Mouse (Mus musculus) forebrain, embryonic 10.5 days (tissue): Measurements from ENCODE around the gene Arhgef19. TPM values are rescaled to one million over a fixed set of nuclear protein-coding genes. Genes with fewer than 3 reads are reported as not detected.
A peak's percentile ranks its signal among the peaks of the same experiment; 100 is the strongest.

Source experiments
- DNase-seq: peaks from one replicate; pipeline ENCODE4 v3.0.0-alpha.2; 2017; ENCODE audit warnings: low spot score; ENCODE audit errors: extremely low spot score
- H3K27ac ChIP-seq: fragments of 300-500 bp; sonication (generic); 2 replicates; pipeline ENCODE4 v1.5.1; 2016; ENCODE audit warnings: mild to moderate bottlenecking
- H3K27me3 ChIP-seq: fragments of 300-500 bp; sonication (generic); 2 replicates; pipeline ENCODE4 v1.6.1; 2016; ENCODE audit warnings: mild to moderate bottlenecking; ENCODE audit not compliant: poor library complexity, severe bottlenecking
- H3K36me3 ChIP-seq: fragments of 300-500 bp; sonication (generic); replicated peaks from 2 replicates; pipeline ENCODE4 v1.6.1; 2016; ENCODE audit warnings: mild to moderate bottlenecking, moderate library complexity
- H3K4me1 ChIP-seq: fragments of 300-500 bp; sonication (generic); 2 replicates; pipeline ENCODE4 v1.6.1; 2016
- H3K4me3 ChIP-seq: fragments of 300-500 bp; sonication (generic); 2 replicates; pipeline ENCODE4 v1.5.1; 2016; ENCODE audit warnings: mild to moderate bottlenecking, moderate library complexity
- H3K9me3 ChIP-seq: fragments of 300-500 bp; sonication (generic); 2 replicates; pipeline ENCODE4 v1.6.1; 2016; ENCODE audit warnings: mild to moderate bottlenecking, moderate library complexity
- WGBS: fragments of 180-500 bp; shearing (Covaris S2); methylation state at CpG from one replicate; pipeline ENCODE4 v1.1.7; 2016; 5-methylcytosine and 5-hydroxymethylcytosine counted together
- polyA plus RNA-seq: library from polyadenylated mRNA; unstranded; fragments of >200 nt; fragmentation: Nextera tagmentation; extraction: Ambion mirVana; gene quantifications from 2 replicates; pipeline ENCODE4 v1.2.1, GENCODE M21; 2016

The Arhgef19 gene
- polyA plus RNA-seq, 1 experiment from 2014 or later, result 2.2 TPM

DNA sequence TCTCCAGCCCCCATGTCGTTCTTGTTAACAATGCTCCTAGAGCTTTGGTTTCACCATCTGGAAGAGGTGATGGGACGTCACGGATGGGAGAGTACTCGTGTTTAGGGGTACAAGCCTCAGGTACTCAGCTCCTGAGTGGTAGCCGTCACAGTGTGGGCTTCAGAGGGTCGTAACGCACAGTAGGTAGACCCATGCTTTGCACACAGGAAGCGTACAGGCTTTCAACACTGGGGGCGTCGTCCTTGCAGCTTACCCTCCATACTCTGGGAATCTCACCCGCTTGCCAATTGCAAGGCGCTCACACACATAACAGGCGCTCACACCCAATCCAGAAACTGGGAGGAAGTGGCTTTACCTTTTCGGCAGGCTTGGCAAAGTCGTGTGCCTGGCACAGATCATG lies 2.6 kb downstream of the Arhgef19 start:
- DNase-seq, result no peak
- no peak overlapping the region for H3K4me3 ChIP-seq
- peaks cover 100% of the 10 kb centered on the region for H3K27me3 ChIP-seq
- no peaks in the 10 kb centered on the region for H3K9me3 ChIP-seq
- WGBS, result 28% methylated on average over 15 of the region's 15 CpGs
- peaks cover 75% of the 10 kb centered on the region for H3K4me1 ChIP-seq
- H3K27ac ChIP-seq, result no peak overlapping the region
- H3K36me3 ChIP-seq, result no peaks in the 10 kb centered on the region

DNA sequence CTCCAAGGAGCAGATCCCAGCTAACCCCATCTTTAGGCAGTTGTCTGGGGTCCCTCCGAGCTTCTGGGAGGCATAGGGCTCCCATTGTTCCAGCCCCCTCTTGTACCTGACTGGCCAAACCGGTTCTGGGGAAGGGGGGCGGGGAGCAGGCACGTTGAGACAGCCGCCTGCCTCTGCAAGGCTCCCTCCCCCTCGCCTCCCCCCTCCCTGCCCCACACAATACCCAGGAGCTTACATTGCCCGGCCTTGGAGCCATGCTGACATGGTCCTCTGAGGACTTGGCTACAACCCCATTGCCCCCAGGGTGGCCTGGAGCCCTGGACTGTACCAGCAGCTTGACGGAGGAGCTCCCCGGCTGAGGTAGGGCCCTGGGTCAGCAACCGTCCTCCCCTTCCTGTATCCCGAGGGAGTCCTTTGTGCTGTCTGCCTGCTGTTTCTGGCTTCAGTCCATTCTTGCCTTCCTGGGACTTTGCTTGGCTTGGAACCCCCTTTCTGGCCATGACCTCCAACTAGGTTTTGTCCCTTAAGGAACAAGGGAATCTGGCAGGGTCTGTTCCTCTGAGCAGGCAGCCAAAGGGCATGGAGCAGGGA lies 3.4 kb downstream of the Arhgef19 start:
- no peak for DNase-seq
- peaks cover 83% of the 10 kb centered on the region for H3K4me1 ChIP-seq
- H3K9me3 ChIP-seq, result no peaks in the 10 kb centered on the region
- WGBS, result 5% methylated on average over 11 of the region's 11 CpGs
- H3K27me3 ChIP-seq, result peaks cover 100% of the 10 kb centered on the region
- H3K4me3 ChIP-seq, result peak overlapping the region; percentile 24
- H3K36me3 ChIP-seq, result no peaks in the 10 kb centered on the region
- peak overlapping the region; percentile 36 for H3K27ac ChIP-seq

DNA sequence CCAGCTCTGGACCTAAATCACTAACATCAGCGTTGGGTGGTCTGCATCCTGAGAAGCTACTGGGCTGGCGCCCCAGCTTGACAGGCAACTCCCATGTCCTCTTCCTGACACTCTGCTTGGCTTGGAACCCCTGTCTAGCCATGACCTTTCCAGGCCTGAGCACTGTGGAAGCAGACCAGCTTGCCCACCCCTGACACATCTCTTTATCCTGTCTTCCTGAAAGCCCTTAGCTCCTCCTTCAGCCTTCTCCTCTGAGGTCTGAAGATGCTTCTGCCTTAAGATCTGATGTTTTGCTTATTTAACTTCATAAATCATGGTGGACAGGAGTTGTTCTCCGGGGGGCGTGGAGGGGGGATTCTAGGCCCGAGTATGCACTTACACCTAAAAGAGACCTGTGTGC lies 4.3 kb downstream of the Arhgef19 start:
- H3K27ac ChIP-seq, result no peak overlapping the region
- no peak overlapping the region for H3K4me3 ChIP-seq
- no peak for DNase-seq
- WGBS, result 68% methylated on average over 5 of the region's 5 CpGs
- H3K27me3 ChIP-seq, result peaks cover 100% of the 10 kb centered on the region
- H3K9me3 ChIP-seq, result no peaks in the 10 kb centered on the region
- H3K36me3 ChIP-seq, result no peaks in the 10 kb centered on the region
- peaks cover 90% of the 10 kb centered on the region for H3K4me1 ChIP-seq

DNA sequence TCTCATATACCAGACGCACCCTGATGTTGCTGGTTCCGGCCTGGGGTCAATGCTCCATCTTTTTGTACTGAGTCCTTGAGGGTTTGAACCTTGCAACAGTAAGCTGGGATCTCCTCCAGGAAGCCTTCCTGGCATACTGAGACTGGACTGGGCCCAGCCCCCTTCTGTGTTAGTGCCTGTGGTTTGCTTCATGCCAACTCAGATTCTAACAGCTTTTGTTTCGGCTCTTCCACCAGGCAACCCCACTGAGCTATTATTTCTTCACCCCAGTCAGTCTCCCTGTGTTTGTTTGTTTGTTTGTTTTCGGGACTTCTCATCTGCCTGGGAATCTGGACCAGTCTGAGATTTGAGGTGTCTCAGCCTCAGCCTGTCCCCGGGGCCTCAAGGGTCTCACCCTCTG lies 5.1 kb downstream of the Arhgef19 start:
- Histone ChIP-seq H3K4me3 (0 out of 2 replicates have a peak overlapping the region, but pooled peaks have one; percentile 11), H3K9me3 (no peaks in the 10 kb centered on the region), H3K36me3 (no peaks in the 10 kb centered on the region), H3K27me3 (peaks cover 100% of the 10 kb centered on the region), H3K27ac (peak overlapping the region; percentile 72), H3K4me1 (peaks cover 89% of the 10 kb centered on the region)
- WGBS, result 45% methylated on average over 5 of the region's 5 CpGs
- no peak for DNase-seq

DNA sequence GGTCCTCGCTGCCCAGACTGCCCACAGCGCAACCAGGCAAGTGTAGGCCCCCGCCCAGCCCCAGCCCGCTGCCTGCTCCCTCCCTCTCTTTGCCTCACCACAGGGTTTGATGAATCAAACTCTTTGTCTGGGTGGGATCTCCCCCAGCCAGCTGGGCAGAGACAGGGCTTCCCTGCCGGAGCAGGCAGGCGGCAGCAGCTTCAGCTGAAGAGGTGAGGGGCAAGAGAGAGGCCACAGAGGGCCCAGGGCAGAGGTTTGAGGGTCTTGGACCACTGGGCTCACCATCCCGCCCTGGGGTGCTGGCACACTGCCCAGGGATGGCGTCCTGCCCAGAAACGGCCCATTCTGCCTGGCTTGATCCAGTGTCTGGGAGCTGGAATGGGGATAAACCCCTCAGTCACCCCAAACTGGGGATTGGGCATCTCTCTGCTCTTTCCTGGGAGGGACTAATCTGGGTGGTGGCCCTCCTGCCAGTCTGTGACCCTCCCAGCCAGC lies 5.7 kb downstream of the Arhgef19 start:
- H3K27ac ChIP-seq, result peak overlapping the region; percentile 72

DNA sequence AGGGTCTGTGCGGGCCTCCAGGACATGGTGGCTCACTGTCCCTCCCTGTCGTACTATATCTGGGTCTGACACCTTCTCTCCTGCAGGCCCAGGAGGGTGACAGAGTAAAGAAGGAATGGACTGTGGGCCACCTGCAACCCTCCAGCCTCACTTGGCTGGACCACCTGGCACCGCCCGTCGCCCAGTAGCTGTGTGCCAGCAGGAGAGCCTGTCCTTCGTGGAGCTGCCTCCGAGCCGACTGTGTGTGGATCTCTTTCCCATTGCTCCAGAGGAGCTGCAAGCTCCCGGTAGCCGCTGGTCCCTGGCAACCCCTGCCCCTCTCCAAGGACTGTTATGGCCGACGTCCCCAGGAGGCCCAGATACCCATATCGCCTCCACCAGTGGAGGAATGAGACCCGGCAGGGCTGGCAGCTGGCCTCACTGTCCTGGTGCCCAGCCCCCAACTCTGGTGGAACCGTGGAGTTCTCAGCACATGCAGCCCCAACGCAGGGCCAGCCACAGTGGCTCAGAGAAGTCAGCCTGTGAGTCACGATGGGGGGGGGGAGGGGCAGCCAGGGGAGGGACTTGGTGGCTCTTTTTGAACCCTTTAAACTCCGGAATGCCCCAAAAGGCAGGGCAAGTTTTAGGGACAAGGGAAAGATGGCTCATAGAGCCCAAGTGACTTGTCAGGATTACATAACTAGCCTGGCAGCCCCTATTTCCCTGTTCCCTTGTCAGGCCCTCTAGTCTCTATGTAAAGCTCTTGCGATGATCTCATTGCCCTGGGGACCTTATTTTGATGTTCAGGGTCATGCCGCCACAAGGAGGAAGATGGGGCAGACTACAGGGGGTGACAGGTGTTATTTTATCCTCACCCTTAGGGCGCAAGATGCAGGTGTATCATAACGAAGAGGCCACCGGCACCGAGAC lies 7.0 kb downstream of the Arhgef19 start:
- 26% methylated on average over 24 of the region's 24 CpGs for WGBS
- Histone ChIP-seq H3K4me1 (peaks cover 79% of the 10 kb centered on the region), H3K27ac (no peak overlapping the region; the same call in 1 of the 2 replicates), H3K27me3 (peaks cover 100% of the 10 kb centered on the region), H3K36me3 (no peaks in the 10 kb centered on the region), H3K4me3 (peak overlapping the region; percentile 48; the same call in 1 of the 2 replicates), H3K9me3 (no peaks in the 10 kb centered on the region)
- no peak for DNase-seq

More for the DNA sequence above, 5.7 kb downstream of the Arhgef19 start:
- no peak for DNase-seq
- Histone ChIP-seq H3K9me3 (no peaks in the 10 kb centered on the region), H3K4me1 (peaks cover 83% of the 10 kb centered on the region), H3K36me3 (no peaks in the 10 kb centered on the region), H3K4me3 (peak overlapping the region; percentile 11), H3K27me3 (peaks cover 100% of the 10 kb centered on the region)
- 13% methylated on average over 9 of the region's 9 CpGs for WGBS

DNA sequence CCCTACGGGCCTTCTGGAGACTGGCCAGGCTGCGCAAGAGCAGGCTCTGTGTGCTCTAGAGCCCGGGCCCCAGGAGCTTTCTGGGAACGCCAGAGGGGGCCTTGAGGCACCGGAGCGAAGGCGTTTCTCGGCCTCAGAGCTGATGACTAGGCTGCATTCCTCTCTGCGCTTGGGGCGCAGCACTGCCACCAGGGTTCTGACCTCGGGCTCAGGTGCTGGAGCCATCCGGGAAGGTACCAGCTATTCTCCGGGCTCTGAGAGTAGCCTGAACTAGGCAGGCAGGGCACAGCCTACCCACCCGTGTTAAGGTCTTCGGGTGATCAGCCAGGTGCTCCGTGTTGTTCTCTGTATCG lies 7.7 kb downstream of the Arhgef19 start:
- H3K36me3 ChIP-seq, result no peaks in the 10 kb centered on the region
- peak overlapping the region; percentile 48 for H3K4me3 ChIP-seq
- no peaks in the 10 kb centered on the region for H3K9me3 ChIP-seq
- DNase-seq, result no peak
- H3K27ac ChIP-seq, result no peak overlapping the region; the same call in 1 of the 2 replicates
- peaks cover 75% of the 10 kb centered on the region for H3K4me1 ChIP-seq
- WGBS, result 2% methylated on average over 17 of the region's 17 CpGs
- H3K27me3 ChIP-seq, result peaks cover 96% of the 10 kb centered on the region

DNA sequence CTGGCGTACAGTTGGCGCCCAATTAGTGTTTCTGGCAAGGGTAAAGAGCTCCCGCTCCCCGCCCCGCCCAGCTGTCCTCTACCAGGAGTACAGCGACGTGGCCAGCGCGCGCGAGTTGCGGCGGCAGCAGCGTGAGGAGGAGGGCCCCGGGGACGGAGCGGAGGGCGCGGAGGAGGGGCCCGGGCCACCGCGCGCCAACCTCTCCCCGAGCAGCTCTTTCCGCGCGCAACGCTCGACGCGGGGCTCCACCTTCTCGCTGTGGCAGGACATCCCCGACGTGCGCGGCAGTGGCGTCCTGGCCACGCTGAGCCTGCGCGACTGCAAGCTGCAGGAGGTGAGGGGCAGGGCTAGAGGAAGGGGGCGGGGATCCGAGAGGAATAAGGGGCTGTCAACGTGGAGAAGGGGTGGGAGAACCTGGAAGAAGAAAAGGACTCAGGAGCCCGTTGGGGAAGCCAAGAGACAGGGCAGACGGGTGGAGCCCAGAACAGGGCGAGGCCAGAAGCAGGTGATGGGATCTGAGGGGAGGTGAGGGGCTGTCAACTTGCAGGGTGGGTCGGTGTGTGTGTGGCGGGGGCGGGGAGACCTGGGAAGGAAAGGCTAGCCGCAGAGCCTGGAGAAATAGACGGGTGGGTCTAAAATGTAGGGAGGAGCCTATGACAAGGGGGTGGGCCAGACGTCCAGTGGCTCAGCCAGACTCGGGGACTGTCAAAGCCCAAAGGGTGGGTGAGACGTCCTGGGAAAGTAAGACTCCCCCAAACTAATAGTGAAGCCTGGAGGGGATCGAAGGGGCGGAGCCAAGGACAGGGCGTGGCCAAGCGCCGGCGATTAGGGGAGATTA lies 8.7 kb downstream of the Arhgef19 start:
- H3K27ac ChIP-seq, result 0 out of 2 replicates have a peak overlapping the region, but pooled peaks have one; percentile 11
- no peaks in the 10 kb centered on the region for H3K36me3 ChIP-seq
- H3K27me3 ChIP-seq, result peaks cover 86% of the 10 kb centered on the region
- no peak for DNase-seq
- no peaks in the 10 kb centered on the region for H3K9me3 ChIP-seq
- H3K4me3 ChIP-seq, result peak overlapping the region; percentile 48
- 1% methylated on average over 59 of the region's 60 CpGs for WGBS
- peaks cover 65% of the 10 kb centered on the region for H3K4me1 ChIP-seq

DNA sequence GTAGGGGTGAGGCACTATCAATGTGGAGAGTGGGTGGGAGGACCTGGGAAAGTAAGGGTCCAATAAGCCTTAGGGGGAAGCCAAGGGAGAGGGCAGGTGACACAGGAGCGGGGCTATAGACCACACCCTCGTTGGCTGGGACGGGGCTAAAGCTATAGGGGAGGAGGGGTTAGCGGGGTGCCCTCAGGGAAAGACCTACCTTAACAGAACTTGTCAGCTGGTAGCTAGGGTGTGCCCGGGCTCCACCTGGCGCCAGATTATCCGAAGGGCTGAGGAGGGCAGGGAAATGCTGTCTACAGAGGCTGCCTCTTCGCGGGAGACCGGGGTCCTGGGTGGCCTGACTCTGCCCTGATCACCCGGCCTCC lies 9.3 kb downstream of the Arhgef19 start:
- H3K9me3 ChIP-seq, result no peaks in the 10 kb centered on the region
- no peak for DNase-seq
- H3K4me3 ChIP-seq, result peak overlapping the region; percentile 48
- H3K36me3 ChIP-seq, result no peaks in the 10 kb centered on the region
- no peak overlapping the region for H3K27ac ChIP-seq
- peaks cover 60% of the 10 kb centered on the region for H3K4me1 ChIP-seq
- H3K27me3 ChIP-seq, result peaks cover 80% of the 10 kb centered on the region
- WGBS, result 11% methylated on average over 11 of the region's 11 CpGs

DNA sequence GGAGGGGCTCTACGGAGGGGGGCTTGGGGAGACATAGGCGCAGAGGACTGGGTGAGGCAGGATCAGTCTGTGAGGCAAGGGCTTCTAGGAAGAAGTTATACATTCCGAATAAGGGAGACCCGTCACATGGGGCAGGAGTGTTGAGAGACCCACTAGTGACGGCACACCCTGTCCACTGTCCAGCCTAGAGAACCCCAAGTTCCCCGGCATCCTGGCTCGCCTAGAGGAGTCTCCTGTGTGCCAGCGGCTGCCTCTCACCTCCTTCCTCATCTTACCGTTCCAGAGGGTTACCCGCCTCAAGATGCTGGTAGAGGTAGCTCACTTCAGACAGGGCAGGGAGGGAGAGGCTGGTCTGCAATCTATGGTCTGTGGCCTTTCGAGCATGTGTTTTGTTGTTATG lies 10.1 kb downstream of the Arhgef19 start:
- Histone ChIP-seq H3K27ac (no peak overlapping the region), H3K4me1 (peaks cover 52% of the 10 kb centered on the region), H3K36me3 (no peaks in the 10 kb centered on the region), H3K9me3 (no peaks in the 10 kb centered on the region), H3K27me3 (peaks cover 75% of the 10 kb centered on the region), H3K4me3 (no peak overlapping the region)
- DNase-seq, result no peak
- 76% methylated on average over 11 of the region's 11 CpGs for WGBS

DNA sequence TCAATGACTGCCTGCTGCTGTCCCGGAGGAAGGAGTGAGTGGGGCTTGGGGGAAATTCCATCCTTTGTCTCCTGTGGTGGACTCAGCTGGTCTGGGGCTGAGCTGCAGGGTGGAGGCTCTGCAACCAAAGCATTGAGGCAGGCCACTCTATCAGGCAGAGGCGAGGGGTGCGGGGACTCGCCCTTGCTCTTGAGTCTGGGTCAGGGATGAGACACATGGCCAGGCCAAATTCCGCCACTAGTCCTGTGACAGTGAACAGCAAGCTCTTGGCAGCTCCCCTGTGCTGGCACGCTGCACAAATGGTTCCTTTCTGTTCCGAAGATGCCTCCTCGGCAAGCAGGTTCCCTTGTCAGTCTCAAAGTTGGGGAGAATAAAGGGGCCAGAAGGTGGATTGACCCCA lies 11.8 kb downstream of the Arhgef19 start:
- Histone ChIP-seq H3K9me3 (no peaks in the 10 kb centered on the region), H3K36me3 (no peaks in the 10 kb centered on the region), H3K27ac (peak overlapping the region; percentile 35; the same call in 1 of the 2 replicates), H3K27me3 (peaks cover 64% of the 10 kb centered on the region), H3K4me3 (no peak overlapping the region), H3K4me1 (peaks cover 40% of the 10 kb centered on the region)
- DNase-seq, result no peak
- 83% methylated on average over 8 of the region's 8 CpGs for WGBS

DNA sequence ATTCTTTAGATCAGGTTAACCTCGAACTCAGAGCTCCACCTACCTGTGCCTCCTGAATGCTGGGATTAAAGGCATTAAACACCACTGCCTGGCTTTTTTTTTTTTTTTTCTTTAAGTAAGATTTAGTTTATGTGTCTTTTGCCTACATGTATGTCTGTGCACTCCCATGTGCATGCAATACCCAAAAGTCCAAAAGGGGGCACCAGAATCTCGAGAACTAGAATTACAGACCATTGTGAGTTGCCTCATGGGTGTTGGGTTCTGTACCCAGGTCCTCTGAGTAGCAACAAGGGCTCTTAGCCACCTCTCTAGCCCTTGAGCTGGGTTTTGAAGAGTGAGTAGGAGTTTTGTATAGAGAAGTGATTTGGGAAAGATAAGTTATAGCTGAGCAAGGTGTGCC lies 13.3 kb downstream of the Arhgef19 start:
- peaks cover 2% of the 10 kb centered on the region; the same call in 1 of the 2 replicates for H3K9me3 ChIP-seq
- H3K4me1 ChIP-seq, result peaks cover 24% of the 10 kb centered on the region
- H3K4me3 ChIP-seq, result no peak overlapping the region
- whole genome bisulfite sequencing, result 72% methylated on average over 2 of the region's 2 CpGs
- no peaks in the 10 kb centered on the region for H3K36me3 ChIP-seq
- H3K27ac ChIP-seq, result no peak overlapping the region
- H3K27me3 ChIP-seq, result peaks cover 48% of the 10 kb centered on the region
- DNase-seq, result no peak
